Mouse (Mus musculus): ENCODE measurements around the gene Ifi47. TPM values are rescaled to one million over a fixed set of nuclear protein-coding genes. Genes with fewer than 3 reads are reported as not detected.
"Not testable (repeated sequence)": the region's sequence is repeated elsewhere in the genome, so short reads cannot be mapped to it uniquely, and the experiment has no call there.

Gene Ifi47
- 1.7 TPM for polyA plus RNA-seq (2012; fragmentation: generic; extraction: Trizol)
- long read RNA-seq, experiment 1, partial matches to known transcripts = 0 of 4 reads
- long read RNA-seq, experiment 1, other reads (novel, unspliced or antisense) = 1 of 4 reads
- long read RNA-seq, experiment 2, partial matches to known transcripts = 0 of 4 reads
- long read RNA-seq, experiment 2, other reads (novel, unspliced or antisense) = 0 of 4 reads

DNA sequence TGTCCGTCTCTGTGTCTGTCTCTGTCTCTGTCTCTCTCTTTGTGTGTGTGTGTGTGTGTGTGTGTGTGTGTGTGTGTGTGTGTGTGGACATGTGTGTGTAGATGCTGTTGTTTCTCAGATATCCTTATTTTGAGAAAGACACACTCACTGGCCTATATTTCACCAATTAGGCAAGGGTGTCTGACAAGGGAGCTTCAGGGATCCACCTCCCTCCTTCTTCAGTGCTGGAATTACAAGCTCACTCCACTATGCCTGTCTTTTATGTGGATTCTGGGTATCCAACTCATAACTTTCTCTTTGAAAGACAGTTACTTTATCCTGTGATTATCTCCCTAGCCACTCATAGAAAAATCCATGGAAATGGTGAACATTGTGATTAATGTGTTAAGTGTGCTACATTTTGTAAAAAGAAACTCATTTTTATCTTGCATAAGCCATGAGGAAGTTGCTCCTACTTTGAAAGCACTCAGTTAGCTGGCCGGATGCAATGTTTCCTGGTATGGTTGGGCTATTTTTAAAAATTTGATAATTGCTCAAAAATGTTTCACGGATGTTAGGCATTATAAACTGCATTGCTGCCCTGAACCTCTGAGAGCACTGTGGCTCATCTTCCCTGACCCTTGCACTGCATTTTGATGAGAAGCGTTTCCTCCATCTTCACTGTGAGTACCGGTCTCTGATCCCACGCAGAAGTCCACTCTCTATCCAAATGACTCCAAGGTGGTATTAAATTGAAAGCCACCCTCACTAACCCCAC is at the start of gene Ifi47:
Gene Ifi47, plus strand, starts transcription at position 587 of the 757 bp plus-strand sequence.
- H3K27me3 ChIP-seq (ENCODE audit: control insufficient read depth, insufficient read depth, insufficient read length); H3K79me3 ChIP-seq (ENCODE audit: low read depth); H3K79me2 ChIP-seq (ENCODE audit: control insufficient read depth, insufficient read depth); H3ac ChIP-seq (ENCODE audit: control insufficient read depth, insufficient read length, low read depth); H3K36me3 ChIP-seq (ENCODE audit: control insufficient read depth, insufficient read depth); H3K4me3 ChIP-seq (ENCODE audit: insufficient read depth, poor library complexity, severe bottlenecking): not testable (repeated sequence)

GRCm38 (mm10) chr11:49050064-49050463 is 26.3 kb upstream of the Ifi47 start:
- H3K27me3 ChIP-seq (ENCODE audit: control insufficient read depth, insufficient read depth, insufficient read length); H3K79me3 ChIP-seq (ENCODE audit: low read depth); H3K36me3 ChIP-seq (ENCODE audit: control insufficient read depth, insufficient read depth); H3ac ChIP-seq (ENCODE audit: control insufficient read depth, insufficient read length, low read depth); H3K4me3 ChIP-seq (ENCODE audit: insufficient read depth, poor library complexity, severe bottlenecking); H3K79me2 ChIP-seq (ENCODE audit: control insufficient read depth, insufficient read depth): not testable (repeated sequence)

DNA sequence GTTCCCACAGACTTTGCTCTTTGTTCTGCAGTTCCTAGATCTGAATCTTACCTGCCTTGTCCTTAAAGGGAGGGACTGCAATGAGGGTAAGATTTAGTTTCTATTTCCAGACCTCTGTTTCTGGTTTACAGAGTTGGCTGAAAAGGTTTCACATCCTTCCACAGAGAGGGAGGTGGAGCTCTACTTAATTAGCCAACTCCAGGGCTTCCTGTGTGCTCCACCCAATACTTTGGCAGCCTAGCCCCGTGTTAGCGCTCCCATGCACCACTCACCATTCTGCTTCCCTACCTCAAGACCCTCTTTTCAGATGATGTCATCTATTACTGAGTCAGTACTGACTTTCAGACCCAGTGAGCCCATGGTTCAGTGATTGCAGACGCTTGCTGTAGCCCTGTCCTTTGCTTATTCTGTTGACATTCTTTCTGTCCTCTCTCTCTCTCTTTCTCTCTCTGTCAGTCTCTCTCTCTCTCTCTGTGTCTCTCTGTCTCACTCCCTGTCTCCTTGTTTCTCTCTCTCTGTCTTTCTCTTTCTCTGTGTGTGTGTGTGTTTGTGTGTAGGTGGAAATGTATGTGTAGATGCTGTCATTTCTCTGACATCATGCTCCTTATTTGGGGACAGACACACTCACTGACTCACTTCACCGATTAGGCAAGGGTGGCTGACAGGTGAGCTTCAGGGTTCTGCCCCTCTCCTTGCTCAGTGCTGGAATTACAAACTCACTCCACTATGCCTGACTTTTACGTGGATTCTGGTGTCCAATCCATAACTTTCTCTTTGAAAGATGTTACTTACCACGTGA is 25.1 kb upstream of the Ifi47 start, which contains the start of gene 9930111J21Rik2:
Gene 9930111J21Rik2, minus strand, starts transcription at position 150 of the 799 bp plus-strand sequence.
- H3K4me3 ChIP-seq (ENCODE audit: insufficient read depth, poor library complexity, severe bottlenecking); H3ac ChIP-seq (ENCODE audit: control insufficient read depth, insufficient read length, low read depth); H3K36me3 ChIP-seq (ENCODE audit: control insufficient read depth, insufficient read depth); H3K79me2 ChIP-seq (ENCODE audit: control insufficient read depth, insufficient read depth); H3K27me3 ChIP-seq (ENCODE audit: control insufficient read depth, insufficient read depth, insufficient read length); H3K79me3 ChIP-seq (ENCODE audit: low read depth): not testable (repeated sequence)

DNA sequence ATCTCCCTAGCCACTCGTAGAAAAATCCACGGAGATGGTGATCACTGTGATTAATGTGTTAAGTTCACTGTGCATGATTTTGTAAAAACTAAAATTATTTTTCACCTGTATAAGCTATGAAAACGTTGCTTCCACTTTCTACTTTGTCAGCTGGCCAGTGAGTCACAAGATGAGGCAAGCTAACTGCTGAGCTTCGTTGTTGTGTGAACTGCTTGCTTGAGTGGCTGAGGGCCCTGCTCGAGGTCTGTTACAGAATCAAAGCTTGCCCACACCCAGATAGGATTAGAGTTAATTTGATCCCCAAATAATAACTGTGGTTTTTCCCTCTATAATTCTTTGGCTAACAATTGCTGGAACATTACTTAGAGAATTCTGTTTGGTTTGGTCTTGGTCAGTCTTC is 24.5 kb upstream of the Ifi47 start:
- H3ac ChIP-seq (ENCODE audit: control insufficient read depth, insufficient read length, low read depth); H3K4me3 ChIP-seq (ENCODE audit: insufficient read depth, poor library complexity, severe bottlenecking); H3K36me3 ChIP-seq (ENCODE audit: control insufficient read depth, insufficient read depth); H3K79me2 ChIP-seq (ENCODE audit: control insufficient read depth, insufficient read depth); H3K79me3 ChIP-seq (ENCODE audit: low read depth); H3K27me3 ChIP-seq (ENCODE audit: control insufficient read depth, insufficient read depth, insufficient read length): not testable (repeated sequence)

- not testable (repeated sequence) for H3K36me3 ChIP-seq (ENCODE audit: control insufficient read depth, insufficient read depth); H3K4me3 ChIP-seq (ENCODE audit: insufficient read depth, poor library complexity, severe bottlenecking); H3K27me3 ChIP-seq (ENCODE audit: control insufficient read depth, insufficient read depth, insufficient read length); H3K79me2 ChIP-seq (ENCODE audit: control insufficient read depth, insufficient read depth); H3K79me3 ChIP-seq (ENCODE audit: low read depth); H3ac ChIP-seq (ENCODE audit: control insufficient read depth, insufficient read length, low read depth)
Measured at GRCm38 (mm10) chr11:49060061-49060460, 16.3 kb upstream of the Ifi47 start.

- not testable (repeated sequence) for H3ac ChIP-seq (ENCODE audit: control insufficient read depth, insufficient read length, low read depth); H3K79me2 ChIP-seq (ENCODE audit: control insufficient read depth, insufficient read depth); H3K79me3 ChIP-seq (ENCODE audit: low read depth); H3K4me3 ChIP-seq (ENCODE audit: insufficient read depth, poor library complexity, severe bottlenecking); H3K36me3 ChIP-seq (ENCODE audit: control insufficient read depth, insufficient read depth); H3K27me3 ChIP-seq (ENCODE audit: control insufficient read depth, insufficient read depth, insufficient read length)
Measured at GRCm38 (mm10) chr11:49061865-49062264, 14.5 kb upstream of the Ifi47 start.

DNA sequence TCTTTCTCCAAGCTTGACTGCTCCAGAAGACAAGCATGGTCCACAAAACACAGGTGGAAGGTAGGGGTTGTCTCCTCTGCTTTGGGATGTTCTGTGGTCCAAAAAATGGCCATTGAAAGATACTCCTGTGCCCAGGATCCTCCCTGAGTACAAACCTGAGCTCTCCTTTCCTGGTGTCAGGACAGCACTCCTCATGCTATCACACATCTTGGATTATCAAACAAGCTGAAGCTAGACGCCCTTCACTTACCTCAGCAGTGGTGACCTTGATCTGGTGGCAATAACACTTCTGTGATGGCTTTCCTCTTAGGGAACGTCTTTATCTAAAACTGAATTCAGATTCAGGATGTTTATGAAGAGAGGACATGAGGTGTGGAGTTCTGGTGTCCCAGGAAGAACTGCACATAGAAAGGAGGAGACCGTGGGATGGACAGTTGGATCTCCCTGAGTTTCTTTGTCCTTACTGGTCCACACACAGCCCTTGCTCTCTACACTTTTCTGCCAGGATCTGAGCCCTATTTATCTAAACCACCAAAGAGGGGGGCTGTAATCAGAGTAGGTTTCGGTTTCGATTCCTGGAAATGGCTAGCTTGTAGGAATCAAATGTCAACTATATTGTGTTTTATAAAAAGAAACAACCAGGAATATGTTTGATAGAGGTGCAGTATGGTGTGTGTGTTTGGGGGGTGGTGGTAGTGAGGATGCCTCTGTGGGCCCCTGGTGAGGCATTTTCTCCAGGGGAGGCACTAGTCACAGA is 12.5 kb upstream of the Ifi47 start, which contains the start of gene Tgtp2:
Gene Tgtp2, minus strand, starts transcription at position 494 of the 757 bp plus-strand sequence.
- not testable (repeated sequence) for H3ac ChIP-seq (ENCODE audit: control insufficient read depth, insufficient read length, low read depth); H3K27me3 ChIP-seq (ENCODE audit: control insufficient read depth, insufficient read depth, insufficient read length); H3K36me3 ChIP-seq (ENCODE audit: control insufficient read depth, insufficient read depth); H3K4me3 ChIP-seq (ENCODE audit: insufficient read depth, poor library complexity, severe bottlenecking); H3K79me3 ChIP-seq (ENCODE audit: low read depth); H3K79me2 ChIP-seq (ENCODE audit: control insufficient read depth, insufficient read depth)

DNA sequence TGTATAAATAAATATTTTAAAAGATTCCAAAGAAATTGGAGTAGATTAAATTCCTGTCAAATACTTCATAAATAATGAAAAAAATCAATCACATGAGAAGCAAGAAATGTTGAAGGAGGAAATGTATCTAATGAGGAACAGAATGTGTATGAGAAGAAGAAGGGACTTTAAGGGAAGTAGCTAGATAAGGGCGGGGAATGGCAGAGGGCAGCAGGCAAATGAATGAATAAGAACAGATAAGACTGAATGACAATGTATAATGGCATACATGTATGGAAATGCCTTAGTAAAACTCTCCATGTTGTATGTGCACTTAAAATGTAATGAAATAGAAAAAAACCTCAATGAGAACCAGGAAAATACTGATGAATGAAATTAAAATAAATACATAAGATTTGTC is 8.0 kb upstream of the Ifi47 start:
- TF ChIP-seq MYOD1 (IDR thresholded peaks at IDR 0.05; ENCODE audit: control insufficient read depth, insufficient read length, low read depth) (no peak), MYOG (IDR thresholded peaks at IDR 0.05; ENCODE audit: control insufficient read depth, extremely low read depth, insufficient read length) (no peak)
- H3K79me3 ChIP-seq (ENCODE audit: low read depth) = no peaks in the 10 kb centered on the region
- no peaks in the 10 kb centered on the region for H3K36me3 ChIP-seq (ENCODE audit: control insufficient read depth, insufficient read depth)

More for the DNA sequence above, 8.0 kb upstream of the Ifi47 start:
- no peak overlapping the region for H3ac ChIP-seq (ENCODE audit: control insufficient read depth, insufficient read length, low read depth)
- H3K4me3 ChIP-seq (ENCODE audit: insufficient read depth, poor library complexity, severe bottlenecking) = no peak overlapping the region
- H3K79me2 ChIP-seq (ENCODE audit: control insufficient read depth, insufficient read depth) = no peaks in the 10 kb centered on the region
- H3K27me3 ChIP-seq (ENCODE audit: control insufficient read depth, insufficient read depth, insufficient read length) = no peaks in the 10 kb centered on the region
